Mouse (Mus musculus): ENCODE measurements around the gene Mrps16.

The Mrps16 gene

DNA sequence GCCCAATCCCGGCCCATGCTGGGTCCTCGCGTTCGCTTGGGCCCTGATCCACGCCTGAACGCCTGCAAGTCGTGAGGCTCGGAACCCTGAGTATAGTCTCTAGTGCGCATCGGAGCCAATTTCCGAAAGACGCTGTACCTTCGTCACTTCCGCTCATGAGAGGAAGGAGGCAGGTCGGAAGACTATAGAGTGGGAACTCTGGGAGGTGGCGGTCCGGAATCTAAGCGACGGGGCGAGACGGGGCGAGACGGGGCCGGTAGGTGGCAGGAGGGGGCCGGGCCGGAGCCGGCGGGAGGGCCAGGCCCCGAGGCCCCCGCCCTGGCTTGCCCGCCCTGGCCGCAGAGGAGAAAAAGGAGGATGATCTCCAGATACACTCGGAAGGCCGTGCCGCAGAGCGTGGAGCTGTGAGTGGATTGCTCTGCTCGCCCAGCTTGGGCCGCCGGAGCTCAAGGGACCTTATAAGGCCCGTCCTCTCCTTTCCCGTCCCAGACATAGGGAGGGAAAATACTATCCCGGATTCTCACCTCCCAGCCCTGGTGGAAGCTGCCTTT lies 45.4 kb downstream of the Mrps16 start, which contains the start of the genes Ecd and Fam149b:
Gene Ecd, minus strand, starts transcription at position 131 of the 551 bp plus-strand sequence.
Gene Fam149b, plus strand, starts transcription at position 172 of the 551 bp plus-strand sequence.
- DNase-seq, result peak; percentile 93

DNA sequence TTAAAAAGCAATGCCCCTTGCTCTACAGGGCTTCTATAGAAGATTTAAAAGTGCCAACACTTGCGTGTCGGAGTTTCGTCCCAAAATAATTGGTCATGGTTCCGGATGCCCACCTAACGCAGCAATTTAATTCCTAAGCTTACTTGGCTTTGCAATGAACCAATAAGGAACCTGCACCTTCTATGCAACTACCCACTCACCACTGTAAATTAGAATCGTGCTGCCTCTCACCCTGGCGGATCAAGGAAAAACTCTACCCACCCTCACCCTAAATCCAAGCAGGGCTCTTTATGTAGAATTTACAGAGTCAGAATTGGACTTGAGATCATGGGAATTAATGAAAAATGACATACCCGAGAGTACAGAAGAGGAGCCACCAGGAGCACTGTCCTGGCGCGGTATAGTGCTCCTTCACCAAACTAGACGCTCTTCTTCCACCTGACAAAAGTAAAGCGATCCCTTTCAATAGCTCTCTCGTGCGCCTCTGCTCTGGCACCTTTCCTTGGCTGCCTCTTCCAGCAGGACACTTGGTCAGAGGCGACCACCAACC lies 45.9 kb downstream of the Mrps16 start:
- DNase-seq, result no peak

DNA sequence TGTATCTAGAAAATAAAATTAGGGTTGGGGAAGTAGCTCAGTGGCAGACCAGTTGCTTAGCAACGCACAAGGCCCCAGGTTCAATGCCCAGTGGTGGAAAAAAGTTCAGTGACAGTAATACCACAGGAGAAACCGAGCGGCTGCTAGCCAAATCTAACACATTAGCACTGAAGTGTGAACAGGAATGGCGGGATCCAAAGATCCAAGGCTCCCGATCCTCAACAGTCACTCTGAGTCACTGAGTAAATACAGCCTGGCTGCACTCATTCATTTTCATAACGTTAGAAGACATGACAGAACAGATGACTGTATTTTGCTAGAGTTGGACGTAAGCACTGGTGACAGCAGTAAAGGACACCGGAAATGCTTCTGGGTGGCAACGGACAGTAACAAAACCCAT lies 47.5 kb downstream of the Mrps16 start:
- no peak for DNase-seq

DNA sequence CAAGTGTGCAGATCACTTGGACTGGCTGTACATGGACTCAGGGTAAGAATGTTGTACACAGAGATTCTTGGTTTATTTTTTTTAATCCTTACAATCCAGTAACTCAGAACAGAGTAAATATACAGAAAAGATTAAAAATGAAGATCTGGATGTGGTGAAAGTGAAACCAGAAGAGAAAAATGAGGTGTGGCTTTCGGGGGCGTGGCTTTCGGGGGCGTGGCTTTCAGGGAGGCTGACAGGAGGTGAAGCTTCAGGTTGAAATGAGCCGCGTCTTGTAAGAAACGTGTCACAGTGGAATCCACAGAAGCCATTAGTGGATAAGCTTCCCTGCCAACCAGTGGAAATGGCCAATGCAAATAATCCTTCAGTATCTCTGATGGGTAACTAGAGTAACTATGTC lies 52.6 kb downstream of the Mrps16 start:
- DNase-seq, result peak; percentile 73

DNA sequence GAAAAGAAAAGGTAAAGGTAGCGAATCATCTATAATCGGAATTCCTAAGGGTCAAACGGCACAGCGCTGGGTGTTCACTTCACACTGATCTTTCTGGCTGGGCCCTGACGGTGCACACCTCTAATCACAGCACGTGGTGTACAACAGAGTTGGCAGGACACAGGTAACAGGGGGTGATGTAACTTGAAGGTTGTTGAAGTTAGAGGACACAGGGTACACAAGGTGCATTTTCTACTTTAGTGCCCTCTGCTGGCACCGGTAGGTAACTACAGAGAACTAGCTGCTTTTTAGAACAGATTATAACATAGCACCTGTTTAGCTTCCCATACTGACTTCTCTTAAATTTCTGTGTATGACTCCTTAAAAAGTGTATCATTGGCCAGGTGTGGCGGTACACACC lies 53.3 kb downstream of the Mrps16 start:
- peak; percentile 32 for DNase-seq

DNA sequence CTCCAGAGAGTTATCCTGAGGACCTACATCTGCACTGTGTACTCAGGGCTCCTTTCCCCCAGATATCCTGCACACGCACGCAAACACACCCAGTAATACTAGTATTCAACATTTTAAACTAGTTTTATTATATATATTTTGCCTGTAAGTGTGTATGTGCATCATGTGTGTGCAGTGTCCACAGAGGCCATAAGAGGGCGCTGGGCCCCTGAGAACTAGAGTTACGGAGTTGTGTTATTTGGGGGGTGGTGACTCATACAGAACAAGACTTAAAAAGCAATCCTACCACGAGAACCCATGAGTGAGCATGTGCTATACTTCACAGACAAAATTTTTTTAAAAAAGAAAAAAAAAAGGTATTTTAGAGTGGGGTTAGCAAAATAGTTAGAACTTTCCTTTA lies 54.0 kb downstream of the Mrps16 start:
- DNase-seq, result no peak

Measured in liver (tissue).